Comparison of ENCODE assay signal across 24 mouse cellular contexts in the genomic region with DNA sequence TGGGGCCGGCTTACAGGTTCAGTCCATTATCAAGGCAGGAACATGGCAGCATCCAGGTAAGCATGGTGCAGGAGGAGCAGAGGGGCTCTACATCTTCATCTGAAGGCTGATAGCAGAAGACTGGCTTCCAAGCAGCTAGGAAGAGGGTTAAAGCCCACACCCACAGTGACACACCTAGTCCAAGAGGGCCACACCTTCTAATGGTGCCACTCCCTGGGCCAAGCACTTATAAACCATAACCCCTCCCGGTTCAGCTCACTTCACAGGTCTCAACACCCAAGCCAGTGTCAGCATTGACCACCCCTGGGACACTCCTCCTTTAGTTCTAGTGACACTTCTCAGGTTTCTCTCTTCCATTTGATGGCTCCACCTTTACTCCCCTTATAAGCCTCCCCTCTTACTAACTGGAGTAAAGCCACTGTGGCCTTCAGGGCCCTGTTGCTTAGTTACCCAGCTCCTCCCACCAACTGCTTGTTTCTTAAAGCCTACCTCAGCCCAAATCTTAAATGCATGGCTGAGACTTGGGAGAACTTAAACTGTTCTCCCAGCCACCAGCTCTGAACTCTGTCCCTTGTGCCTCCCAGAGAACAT. TPM values are rescaled to one million over a fixed set of nuclear protein-coding genes. Genes with fewer than 3 reads are reported as not detected.
A peak's percentile ranks its signal among the peaks of the same experiment; 100 is the strongest.
DNase-seq lines count a peak whose midpoint lies in the region; ATAC-seq and TF ChIP-seq lines count a peak whose summit lies in the region.
"Had no signal": no experiment of that assay in that cellular context is flagged by ENCODE, and none has a peak within 500 bp of the region (broad histone marks: within the 10 kb centered on the region; RNA-seq: fewer than 3 reads in every experiment).

No protein-coding gene starts in this region.

- peak; percentile 58 for ATAC-seq in liver, postnatal 0 days
- ATAC-seq: forebrain, embryonic 16.5 days; inflammation-experienced regulatory T-cells, adult 6 months had no signal

- TF ChIP-seq CTCF in liver, postnatal 0 days (IDR thresholded peaks at IDR 0.05; ENCODE audit: low read depth), result no peak

- no peak overlapping the region for H3K4me3 ChIP-seq in liver, postnatal 0 days (ENCODE audit: low read depth, low read length)
- H3K4me3 ChIP-seq: heart, embryonic 12.5 days; hindbrain, embryonic 13.5 days; limb, embryonic 10.5 days; neural tube, embryonic 12.5 days had no signal

- no peak for TF ChIP-seq EP300 in liver, postnatal 0 days (IDR thresholded peaks at IDR 0.05; ENCODE audit: low read depth)

- DNase-seq in R1 (ENCODE audit: low read depth, low spot score) (peak; percentile 68), liver (peak; percentile 67)
- peak; percentile 59 for DNase-seq in c-Kit-negative CD71-positive TER-119-positive erythroid progenitor cells, embryonic 14.5 days (ENCODE audit: low read depth, low spot score)
- no peak for DNase-seq in liver, postnatal 0 days
- no peak for DNase-seq in thymus, postnatal 14 days
- DNase-seq in embryo, embryonic 11 days, result no peak
- DNase-seq in left cerebral cortex, postnatal 4 days, result no peak
- no peak for DNase-seq in gastrocnemius, adult 18-20 months (ENCODE audit: low spot score)
- DNase-seq: adrenal gland, postnatal 36 days; cerebellum, adult 8-10 months; heart, postnatal 14 days; lung, adult 2 months; lung, postnatal 36 days; right cerebral cortex, adult 18-20 months; thymus, adult 18-20 months had no signal

- no peaks in the 10 kb centered on the region for H3K9me3 ChIP-seq in liver, postnatal 0 days (ENCODE audit: low read length)
- H3K9me3 ChIP-seq: heart, embryonic 12.5 days; hindbrain, embryonic 13.5 days; limb, embryonic 10.5 days; neural tube, embryonic 12.5 days had no signal

- peak overlapping the region; percentile 33; the same call in 1 of the 2 replicates for H3K4me2 ChIP-seq in liver, postnatal 0 days (ENCODE audit: low read depth, low read length)
- H3K4me2 ChIP-seq: heart, embryonic 12.5 days; hindbrain, embryonic 13.5 days; neural tube, embryonic 12.5 days had no signal

- H3K9ac ChIP-seq in liver, postnatal 0 days (replicated peaks), result 0 out of 2 replicates have a peak overlapping the region, but pooled peaks have one; percentile 11
- H3K9ac ChIP-seq: heart, embryonic 12.5 days; hindbrain, embryonic 13.5 days; neural tube, embryonic 12.5 days had no signal

- H3K27me3 ChIP-seq in liver, postnatal 0 days (ENCODE audit: insufficient read depth, low read length), result no peaks in the 10 kb centered on the region
- H3K27me3 ChIP-seq: heart, embryonic 12.5 days; hindbrain, embryonic 13.5 days; neural tube, embryonic 12.5 days had no signal

- WGBS in liver, postnatal 0 days (ENCODE audit: insufficient replicate concordance), result 81% methylated on average over 2 of the region's 2 CpGs

- peaks cover 42% of the 10 kb centered on the region for H3K36me3 ChIP-seq in liver, postnatal 0 days (replicated peaks; ENCODE audit: insufficient read depth, low read length)

- H3K27ac ChIP-seq in liver, postnatal 0 days (ENCODE audit: low read depth), result peak overlapping the region; percentile 39; the same call in 1 of the 2 replicates
- H3K27ac ChIP-seq: hindbrain, embryonic 13.5 days; kidney, postnatal 0 days; limb, embryonic 10.5 days; neural tube, embryonic 12.5 days had no signal

- intact Hi-C loops in left cerebral cortex, postnatal 4 days (cut with DNase I), result no loop called here

- peaks cover 16% of the 10 kb centered on the region for H3K4me1 ChIP-seq in liver, postnatal 0 days (ENCODE audit: insufficient read depth)
- H3K4me1 ChIP-seq: heart, embryonic 12.5 days; limb, embryonic 10.5 days; neural tube, embryonic 12.5 days had no signal

RNA-seq across cellular contexts. Expression of gene Zfp408, which starts 6.7 kb away (rescaled TPM):
- 1.8 and 2.1 TPM in 2 replicates for polyA plus RNA-seq in liver, postnatal 0 days (2015; fragmentation: Nextera tagmentation; extraction: Ambion mirVana)
- total RNA-seq in left cerebral cortex, postnatal 4 days (2021), result 10 to 100 TPM; 24.2 to 26.2 TPM
- 1 to 10 TPM; 2.4 to 3.0 TPM for total RNA-seq in gastrocnemius, adult 18-20 months (2021)

RNA-seq across cellular contexts. Expression of gene F2, which starts 6.7 kb away (rescaled TPM):
- 1,300 and 1,356 TPM in 2 replicates for polyA plus RNA-seq in liver, postnatal 0 days (2015; fragmentation: Nextera tagmentation; extraction: Ambion mirVana)
- under 1 TPM in 1 of 2 experiments, not detected in 1; 0.26 TPM for total RNA-seq in left cerebral cortex, postnatal 4 days (2021)
- under 1 TPM in 1 of 2 experiments, not detected in 1; 0.83 TPM for total RNA-seq in gastrocnemius, adult 18-20 months (2021)
- total RNA-seq: monocyte, adult 5-6 weeks had no signal
- polyA plus RNA-seq: embryonic facial prominence, embryonic 11.5 days; forebrain, embryonic 16.5 days; hindbrain, embryonic 13.5 days; limb, embryonic 10.5 days had no signal

RNA-seq across cellular contexts. Expression of gene Arhgap1, which starts 6.7 kb away (rescaled TPM):
- polyA plus RNA-seq in liver, postnatal 0 days (2015; fragmentation: Nextera tagmentation; extraction: Ambion mirVana), result 27.3 and 28.1 TPM in 2 replicates
- 10 to 100 TPM; 87.4 to 99.0 TPM for total RNA-seq in left cerebral cortex, postnatal 4 days (2021)
- 1 to 10 TPM; 4.6 to 6.9 TPM for total RNA-seq in gastrocnemius, adult 18-20 months (2021)

Comparison
In these comparisons a context has a peak if more than half of its experiments do, and no peak if none do; other contexts are left out.
1. DNase-seq: peak in R1 (single experiment), c-Kit-negative CD71-positive TER-119-positive erythroid progenitor cells, embryonic 14.5 days (single experiment) and liver (single experiment); none in liver, postnatal 0 days (single experiment), thymus, postnatal 14 days (single experiment), embryo, embryonic 11 days (single experiment), left cerebral cortex, postnatal 4 days (single experiment) and gastrocnemius, adult 18-20 months (single experiment).
2. RNA of gene Zfp408, which starts 6.7 kb away (total RNA-seq): 24.2 to 26.2 TPM in left cerebral cortex, postnatal 4 days; 2.4 to 3.0 TPM in gastrocnemius, adult 18-20 months; every median in the first group is over 4 times any median in the second.
3. RNA of gene Arhgap1, which starts 6.7 kb away (total RNA-seq): 87.4 to 99.0 TPM in left cerebral cortex, postnatal 4 days; 4.6 to 6.9 TPM in gastrocnemius, adult 18-20 months; every median in the first group is over 10 times any median in the second.